Mouse (Mus musculus): ENCODE results near the gene Arap1.

The Arap1 gene

DNA sequence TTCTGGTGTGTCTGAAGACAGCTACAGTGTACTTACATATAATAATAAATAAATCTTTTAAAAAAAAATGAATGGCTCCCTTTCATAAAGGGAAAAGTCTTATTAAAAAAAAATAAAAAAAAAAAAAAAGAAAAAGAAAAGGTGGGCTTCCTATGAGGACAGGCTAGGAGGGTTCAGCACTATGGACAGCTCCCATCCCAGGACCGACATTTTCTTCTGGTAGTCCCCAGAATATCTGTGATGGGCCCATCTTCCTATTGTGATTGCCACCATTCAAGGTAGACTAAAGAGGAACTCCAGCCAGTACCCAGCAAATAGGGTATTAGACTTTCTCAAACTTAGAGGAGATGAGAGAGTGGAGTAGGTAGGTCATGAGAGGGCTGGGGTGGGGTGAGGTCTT is 90.0 kb downstream of the Arap1 start:
- no peak for DNase-seq (ENCODE audit: low read depth in 2 of 2, low spot score in 2 of 2)

DNA sequence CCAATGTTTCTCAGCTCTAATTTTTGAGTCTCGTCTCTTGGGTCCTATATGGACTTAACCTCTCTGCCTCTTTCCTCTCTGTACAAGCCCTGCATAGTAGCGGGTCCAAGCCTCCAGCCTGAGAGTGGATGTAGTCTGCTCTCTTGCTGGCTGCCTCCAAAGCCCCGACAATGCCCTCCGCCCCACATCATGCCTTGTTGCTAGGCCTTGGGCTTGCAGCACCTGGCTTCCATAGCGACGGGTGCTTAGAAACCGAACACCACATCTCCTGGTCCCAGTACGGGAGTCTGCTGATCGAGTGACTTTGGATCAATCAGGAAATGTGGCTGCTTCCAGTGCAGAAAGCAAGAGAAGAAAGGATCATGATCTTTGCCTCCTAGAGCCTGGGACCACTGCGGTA is 95.2 kb downstream of the Arap1 start:
- DNase-seq (ENCODE audit: low read depth in 2 of 2, low spot score in 2 of 2): no peak

DNA sequence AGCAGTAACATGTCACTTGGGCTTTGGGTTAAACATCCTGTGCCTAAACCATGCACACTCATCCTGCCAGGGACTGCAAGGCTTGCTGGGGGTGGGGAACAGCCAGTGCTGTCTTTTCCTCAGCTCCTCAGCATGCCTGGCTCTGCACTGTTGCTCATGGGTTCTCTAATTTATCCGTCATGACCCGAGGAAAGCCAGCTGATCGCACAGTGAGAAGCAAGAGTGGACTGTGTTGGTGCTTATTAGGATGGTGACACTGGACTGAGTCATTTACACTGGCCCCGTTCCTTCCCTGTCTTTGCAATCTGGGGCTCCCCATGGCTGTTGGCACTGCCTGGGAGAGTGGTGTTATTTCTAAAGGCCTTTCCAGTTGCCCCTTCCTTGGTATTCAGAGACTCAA is 96.3 kb downstream of the Arap1 start:
- no peak for DNase-seq (ENCODE audit: low read depth in 2 of 2, low spot score in 2 of 2)

DNA sequence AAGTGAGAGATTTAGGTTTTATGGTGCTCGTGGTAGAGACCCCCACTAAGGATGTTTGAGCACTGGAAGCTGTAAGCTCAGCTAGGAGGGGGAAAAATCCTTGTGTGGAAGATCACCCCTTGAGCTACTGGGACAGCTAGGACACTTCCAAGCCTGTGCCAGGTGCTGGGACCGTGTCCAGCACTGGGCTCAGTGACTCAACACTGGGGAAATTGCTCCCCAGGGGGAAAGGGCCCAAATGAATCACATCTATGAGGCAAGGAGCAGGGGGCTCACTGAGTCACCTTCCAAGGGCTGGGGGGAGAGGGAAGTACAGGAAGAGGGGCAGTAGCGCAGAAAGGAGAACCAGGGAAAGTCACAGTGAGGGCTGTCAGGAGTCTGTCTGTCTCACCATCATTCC is 102.0 kb downstream of the Arap1 start:
- DNase-seq (ENCODE audit: low read depth in 2 of 2, low spot score in 2 of 2): no peak

DNA sequence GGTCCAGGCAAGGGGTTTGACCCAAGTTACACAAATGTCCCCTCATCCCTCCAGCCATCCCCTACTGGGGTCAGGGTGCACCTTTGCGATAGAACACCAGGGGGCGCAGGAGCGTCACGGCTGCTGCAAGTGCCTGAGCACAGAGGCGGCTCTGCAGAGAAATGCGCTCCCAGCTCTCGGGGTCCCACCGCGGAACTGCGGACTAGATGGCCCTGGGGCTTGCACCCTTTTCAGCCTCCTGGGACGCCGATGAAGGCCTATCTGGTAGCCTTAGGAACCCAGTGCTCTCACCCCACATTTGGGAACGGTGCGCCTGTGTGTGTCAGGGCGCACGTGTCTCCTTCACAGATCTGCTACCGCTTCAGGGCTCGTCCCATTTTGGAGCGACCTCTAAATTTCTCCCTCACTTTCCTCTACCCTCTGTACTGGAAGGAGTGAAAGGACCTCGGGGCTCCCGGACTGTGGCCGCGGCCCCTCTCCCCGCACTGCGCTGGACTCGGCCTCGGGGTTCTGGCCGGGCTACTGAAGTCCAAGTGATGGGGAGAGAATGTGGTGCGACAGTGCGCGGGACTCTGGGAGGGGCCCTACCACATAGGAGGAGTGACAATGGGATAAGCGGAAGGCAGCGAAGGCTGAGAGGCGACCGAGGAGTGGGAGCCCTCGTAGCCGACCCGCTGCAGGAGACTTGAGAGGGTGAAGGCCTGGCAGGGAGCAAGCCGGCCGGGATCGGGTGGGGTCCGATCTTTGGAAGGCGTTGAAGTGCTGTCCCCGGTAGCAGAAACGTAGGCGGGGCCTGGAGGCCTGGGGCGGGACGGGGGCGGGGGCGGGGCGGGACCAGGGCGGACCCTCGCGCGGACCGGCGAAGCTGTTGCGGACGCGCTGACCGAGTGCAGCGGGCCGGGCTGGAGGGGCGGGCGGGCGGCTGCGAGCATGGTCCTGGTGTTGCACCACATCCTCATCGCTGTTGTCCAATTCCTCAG is 102.8 kb downstream of the Arap1 start:
- peak; percentile 90 for DNase-seq (ENCODE audit: low read depth in 2 of 2, low spot score in 2 of 2)

DNA sequence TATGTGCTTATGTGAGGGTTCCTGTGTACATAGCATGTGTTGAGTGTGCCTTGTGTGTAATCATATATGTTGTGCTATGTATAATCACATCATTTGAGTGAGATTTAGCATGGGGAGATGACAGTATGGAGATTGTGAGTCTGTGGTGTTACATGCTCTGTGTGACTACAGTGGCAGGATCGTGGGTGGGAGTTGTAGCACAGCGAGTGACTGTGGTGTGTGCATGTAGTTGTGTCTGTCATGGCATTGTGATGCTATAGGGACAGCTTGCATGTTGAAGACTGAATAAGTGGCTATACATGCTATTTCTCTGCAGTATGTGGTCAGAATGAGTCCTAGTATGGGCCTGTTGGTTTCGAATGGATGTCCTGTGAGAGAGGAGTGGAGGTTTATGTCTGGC is 104.8 kb downstream of the Arap1 start:
- no peak for DNase-seq (ENCODE audit: low read depth in 2 of 2, low spot score in 2 of 2)

DNA sequence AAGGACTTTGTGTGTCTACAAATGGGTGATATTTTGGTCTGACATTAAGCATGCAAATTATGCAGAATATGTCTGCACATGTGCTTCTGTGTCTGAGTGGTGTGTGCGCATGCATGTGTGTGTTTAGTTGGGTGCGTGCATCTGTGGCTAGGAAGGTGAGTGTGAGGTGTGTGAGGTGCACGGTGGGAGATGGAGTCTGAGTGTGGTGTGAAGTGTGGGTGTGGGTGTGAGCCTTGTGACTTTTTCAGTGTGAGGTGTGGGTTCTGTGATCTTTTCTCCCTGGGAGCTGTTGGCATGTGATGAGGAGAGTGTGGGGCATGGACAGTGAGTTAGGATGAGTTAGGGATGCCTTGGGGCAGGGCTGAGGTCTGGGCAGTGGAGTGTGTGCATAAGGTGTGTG is 105.4 kb downstream of the Arap1 start:
- no peak for DNase-seq (ENCODE audit: low read depth in 2 of 2, low spot score in 2 of 2)

DNA sequence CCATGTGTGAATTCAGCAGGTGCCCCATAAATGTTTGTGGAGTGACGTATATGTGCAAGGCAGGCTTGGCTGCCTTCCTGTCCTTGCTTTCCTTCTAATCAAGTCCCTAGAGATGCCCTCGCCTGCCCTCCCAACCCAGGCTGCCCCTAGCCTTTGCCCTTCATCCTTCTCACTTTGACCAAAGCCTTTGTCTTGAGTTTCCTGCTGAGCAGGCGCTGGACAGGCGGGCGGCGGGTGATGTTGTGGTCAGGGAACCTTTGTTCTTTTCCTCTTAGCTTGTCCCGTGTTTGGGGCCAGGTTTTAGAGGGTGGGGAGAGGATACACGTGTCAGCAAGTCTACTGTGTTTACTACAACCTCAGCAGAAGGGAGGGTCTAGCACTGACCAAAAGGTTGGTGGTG is 105.9 kb downstream of the Arap1 start:
- DNase-seq (ENCODE audit: low read depth in 2 of 2, low spot score in 2 of 2): no peak

DNA sequence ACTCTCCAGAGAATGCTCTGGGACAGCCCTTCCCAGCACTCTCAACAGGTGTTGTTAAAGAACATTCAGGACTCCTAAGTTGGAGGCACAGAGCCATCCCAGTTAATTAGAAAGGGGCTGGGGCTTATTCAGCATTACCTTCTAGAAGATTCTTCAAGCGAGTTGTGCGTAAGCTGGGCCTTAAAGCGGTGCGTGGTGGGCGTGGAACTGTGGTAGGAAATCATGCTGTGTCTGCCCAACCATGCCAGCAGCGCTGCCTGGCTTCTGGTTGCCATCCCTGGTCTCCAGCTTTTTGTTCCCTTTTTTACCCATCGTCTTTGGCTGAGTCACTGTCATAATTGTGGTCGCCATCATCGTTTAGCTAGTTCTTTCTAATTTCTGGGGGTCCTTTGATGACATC is 106.6 kb downstream of the Arap1 start:
- DNase-seq (ENCODE audit: low read depth in 2 of 2, low spot score in 2 of 2): no peak

DNA sequence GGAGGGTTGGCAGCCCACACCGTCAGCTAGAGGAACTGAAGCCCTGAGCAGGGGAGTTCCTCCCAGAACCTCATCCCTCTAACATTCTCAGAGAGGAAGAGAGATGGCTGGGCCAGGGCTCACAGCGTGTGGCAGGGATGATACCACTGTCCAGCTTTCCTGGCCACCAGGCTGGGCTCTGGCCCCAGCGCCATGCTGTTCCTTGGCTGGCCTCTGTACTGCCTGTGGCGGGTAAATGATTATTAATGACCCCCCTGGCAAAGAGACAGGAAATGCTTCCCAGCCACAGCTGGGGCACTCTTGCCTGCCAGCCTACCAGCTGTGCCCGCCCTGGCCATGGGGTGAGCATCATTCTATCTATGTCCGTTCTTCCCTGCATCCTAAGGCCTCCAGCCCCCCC is 107.3 kb downstream of the Arap1 start:
- no peak for DNase-seq (ENCODE audit: low read depth in 2 of 2, low spot score in 2 of 2)

DNA sequence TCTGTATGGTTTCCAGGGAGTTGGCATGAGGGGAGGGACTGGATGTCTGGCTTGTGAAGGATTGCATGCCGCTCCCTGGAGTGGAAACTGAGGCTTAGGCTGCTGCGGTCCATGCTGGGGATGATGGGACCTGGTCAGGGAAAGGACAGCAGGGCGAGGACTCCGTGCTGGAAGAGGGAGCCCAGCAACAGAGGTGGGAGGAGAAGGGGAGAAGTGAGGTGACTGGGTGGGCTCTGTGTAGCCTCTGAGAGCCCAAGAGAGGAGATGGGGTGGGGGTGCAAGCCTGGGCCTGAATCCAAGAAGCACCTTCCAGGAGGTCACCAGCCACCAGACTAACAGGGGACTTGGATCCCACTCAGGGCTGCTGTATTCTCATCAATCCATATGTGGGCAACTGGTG is 108.5 kb downstream of the Arap1 start:
- DNase-seq (ENCODE audit: low read depth in 2 of 2, low spot score in 2 of 2): no peak

DNA sequence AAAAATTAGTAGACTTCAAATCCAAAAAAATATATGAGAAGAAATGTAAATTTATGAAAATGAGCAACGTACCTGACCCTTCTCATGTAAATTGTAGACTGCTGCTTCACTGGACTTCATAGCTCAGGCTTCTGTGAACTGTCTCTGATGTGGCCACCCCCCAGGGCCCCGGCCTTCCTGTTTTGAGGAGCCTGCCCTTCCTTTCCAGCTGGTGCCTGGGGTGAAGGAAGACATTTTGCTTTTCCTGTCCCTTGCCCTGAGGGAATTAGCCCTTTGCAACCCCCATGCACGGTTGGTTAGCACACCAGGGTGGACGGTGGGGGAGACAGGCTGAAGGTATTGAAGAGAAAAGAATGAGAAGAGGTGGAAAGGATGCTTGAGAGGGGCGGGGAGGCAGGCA is 108.9 kb downstream of the Arap1 start:
- no peak for DNase-seq (ENCODE audit: low read depth in 2 of 2, low spot score in 2 of 2)

DNA sequence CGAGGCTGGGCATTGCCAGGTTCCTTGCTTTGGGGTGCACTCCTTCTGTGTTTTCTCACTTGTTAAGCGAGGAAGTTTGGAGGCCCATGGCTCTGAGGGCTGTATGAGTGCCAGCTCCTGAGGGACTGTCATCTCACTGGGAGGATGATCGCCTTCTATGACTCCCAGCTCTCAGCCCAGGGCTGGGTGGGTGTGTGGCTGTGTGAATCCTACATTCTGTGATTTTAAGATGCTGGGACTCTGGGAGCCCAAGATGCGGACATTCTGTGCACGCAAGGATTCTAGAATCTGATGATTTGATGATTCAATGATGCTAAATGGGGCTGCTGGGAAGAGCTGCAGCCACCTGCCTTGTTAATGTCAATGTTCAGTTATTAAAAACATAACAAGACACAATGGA is 109.4 kb downstream of the Arap1 start:
- DNase-seq (ENCODE audit: low read depth in 2 of 2, low spot score in 2 of 2): no peak

DNA sequence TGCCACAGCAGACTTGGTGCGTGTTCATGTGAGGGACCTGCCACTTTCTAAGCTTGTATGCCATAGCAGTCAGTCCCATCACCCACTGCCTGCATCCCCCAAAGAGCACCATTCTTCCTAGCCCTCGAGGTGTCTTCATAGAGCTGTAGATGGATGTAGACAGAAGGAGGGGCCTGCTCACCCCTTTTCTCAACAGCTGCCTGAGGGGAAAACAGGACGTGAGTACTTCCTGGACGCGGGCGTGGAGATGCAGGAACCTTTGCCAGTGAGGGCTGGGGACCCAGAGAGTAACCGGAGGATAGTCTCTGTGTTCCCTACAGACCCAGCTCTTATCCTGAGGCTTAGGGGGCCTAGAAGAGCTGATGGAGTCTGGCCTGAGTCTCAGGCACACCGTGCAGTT is 109.9 kb downstream of the Arap1 start:
- peak; percentile 41 to 59 for DNase-seq (ENCODE audit: low read depth in 2 of 2, low spot score in 2 of 2)

DNA sequence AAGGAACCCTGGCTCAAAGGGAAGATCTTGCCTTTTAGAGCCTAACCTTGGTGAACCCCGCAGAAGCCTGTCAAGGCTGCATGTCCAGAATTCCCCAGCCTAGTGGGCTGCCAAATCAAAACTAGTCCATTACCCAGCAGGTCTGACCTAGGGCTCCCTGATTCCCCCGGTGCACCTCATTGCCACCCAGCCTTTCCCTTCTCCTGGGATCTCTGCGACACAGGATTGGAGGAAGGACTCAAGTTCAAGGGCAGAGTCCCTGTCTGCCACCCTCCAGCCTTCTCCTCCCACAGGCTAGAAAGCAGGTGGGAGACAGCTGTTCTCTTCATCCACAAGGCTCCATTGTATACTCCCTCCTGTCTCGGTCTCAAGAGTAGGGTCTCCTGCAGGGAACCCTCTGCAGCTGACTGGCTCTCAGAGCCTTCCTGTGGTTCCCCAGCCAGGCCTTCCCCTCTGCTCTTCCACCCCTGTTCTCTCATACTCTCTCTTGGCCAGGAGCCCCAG is 110.5 kb downstream of the Arap1 start:
- DNase-seq (ENCODE audit: low read depth in 2 of 2, low spot score in 2 of 2): no peak

DNA sequence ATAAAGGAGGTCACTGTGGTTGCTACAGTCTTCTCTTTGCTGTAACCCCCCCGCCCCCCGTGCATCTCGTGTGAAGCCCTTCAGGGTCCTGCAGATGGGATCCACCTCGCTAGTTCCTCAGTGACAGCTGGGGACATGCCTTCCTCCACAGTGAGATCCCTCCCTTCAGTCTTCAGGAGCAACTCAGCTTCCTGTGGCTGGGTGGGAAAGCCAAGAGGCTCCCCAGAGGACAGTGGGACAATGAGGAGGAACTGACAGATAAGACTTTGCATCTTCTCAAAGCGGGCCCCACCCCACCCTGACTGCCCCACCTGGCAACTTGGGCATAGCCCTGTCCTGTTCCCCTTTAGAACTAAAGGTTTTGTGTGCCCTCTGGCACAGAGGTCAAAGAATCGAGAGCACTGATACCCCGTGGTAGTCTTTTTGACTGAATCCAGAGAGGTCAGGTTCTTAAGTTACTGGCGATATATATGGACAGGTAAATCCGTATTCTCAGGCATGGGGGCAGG is 111.5 kb downstream of the Arap1 start:
- DNase-seq (ENCODE audit: low read depth in 2 of 2, low spot score in 2 of 2): no peak

DNA sequence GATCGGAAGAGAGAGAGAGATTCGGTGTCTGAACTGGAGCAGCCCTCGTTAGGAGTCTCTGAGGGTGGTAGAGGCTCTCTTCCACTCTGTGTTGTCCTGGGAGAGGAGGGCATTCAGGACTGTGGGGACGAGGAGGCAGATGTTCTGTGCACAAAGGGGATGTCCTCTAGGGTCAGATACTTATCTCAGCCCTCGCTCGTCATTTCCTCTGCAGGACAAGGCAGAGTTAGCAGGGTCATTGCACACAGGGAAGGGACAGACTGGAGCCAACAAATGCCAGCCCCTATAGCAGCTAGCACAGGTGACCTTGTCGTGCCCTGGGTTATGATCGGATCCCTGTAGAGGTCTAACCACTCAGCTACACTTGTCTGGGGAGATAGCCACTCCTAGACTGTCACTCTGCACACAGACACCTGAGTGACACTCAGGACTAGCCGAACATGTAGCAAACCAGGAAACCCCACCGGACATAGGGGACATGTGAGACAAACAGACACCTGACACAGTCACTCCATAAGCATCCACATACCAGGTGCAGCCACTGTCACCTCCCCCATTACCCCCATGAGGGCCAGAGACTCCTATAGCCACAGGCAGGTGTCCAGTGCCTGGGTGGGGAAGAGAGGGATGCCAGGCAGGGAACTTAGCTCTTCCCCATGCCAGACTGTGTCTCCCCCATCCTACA is 112.2 kb downstream of the Arap1 start:
- no peak for DNase-seq (ENCODE audit: low read depth in 2 of 2, low spot score in 2 of 2)

DNA sequence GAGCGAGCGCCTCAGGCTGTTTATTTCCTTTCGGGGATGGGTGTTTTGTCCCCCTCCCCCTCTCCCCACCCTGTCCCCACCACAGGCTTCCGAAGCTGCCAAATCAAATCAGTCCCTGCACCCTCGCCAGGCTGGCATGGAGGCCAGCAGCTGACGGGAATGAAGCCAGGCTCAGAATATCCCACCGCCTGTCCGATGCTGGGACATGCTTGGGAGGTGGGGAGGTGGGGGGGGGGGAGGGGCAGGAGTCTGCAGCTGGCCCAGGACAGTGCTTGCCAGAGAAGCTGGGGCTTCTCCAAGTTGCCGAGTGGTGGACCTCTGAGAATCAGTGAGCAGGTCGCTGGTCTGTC is 112.7 kb downstream of the Arap1 start:
- no peak for DNase-seq (ENCODE audit: low read depth in 2 of 2, low spot score in 2 of 2)

DNA sequence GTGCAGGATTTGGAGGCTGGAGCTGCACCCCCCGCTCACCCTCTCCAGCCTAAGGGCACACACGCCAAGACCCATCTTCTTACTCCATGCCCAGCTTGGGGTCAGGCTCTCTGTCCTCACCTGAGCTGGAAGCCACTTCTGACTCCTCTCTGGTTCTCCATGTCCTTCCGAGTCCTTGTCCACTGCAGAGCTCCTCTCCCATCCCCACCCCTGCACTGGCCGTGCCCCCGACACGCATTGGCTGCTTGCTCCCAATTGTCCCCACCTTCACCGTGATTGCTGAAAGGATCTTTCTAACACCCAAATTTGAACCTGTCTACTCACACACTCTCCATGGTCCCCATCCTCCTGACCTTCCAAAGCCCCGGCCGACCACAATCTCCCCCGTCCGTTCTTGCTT is 113.7 kb downstream of the Arap1 start:
- no peak for DNase-seq (ENCODE audit: low read depth in 2 of 2, low spot score in 2 of 2)
